Comparison of ENCODE assay signal across 9 mouse cellular contexts in genomic region chr5:114176548-114177400, GRCm38 (mm10). TPM values are rescaled to one million over a fixed set of nuclear protein-coding genes. Genes with fewer than 3 reads are reported as not detected.
A peak's percentile ranks its signal among the peaks of the same experiment; 100 is the strongest.
DNase-seq lines count a peak whose midpoint lies in the region; ATAC-seq and TF ChIP-seq lines count a peak whose summit lies in the region.
"Had no signal": no experiment of that assay in that cellular context is flagged by ENCODE, and none has a peak within 500 bp of the region (broad histone marks: within the 10 kb centered on the region; RNA-seq: fewer than 3 reads in every experiment).

No protein-coding gene starts in this region.

- intact Hi-C loops in heart, postnatal 10 days (cut with DNase I): loop anchor here (5.0 kb wide), 3 partner anchors 44 to 201 kb away; partner anchors contain the start of gene Ung

- H3K9me3 ChIP-seq in heart, embryonic 11.5 days (replicated peaks; ENCODE audit: control insufficient read depth, low read length): no peaks in the 10 kb centered on the region
- H3K9me3 ChIP-seq in limb, embryonic 13.5 days: no peaks in the 10 kb centered on the region; the same call in 1 of the 2 replicates
- no peaks in the 10 kb centered on the region for H3K9me3 ChIP-seq in stomach, postnatal 0 days (ENCODE audit: control insufficient read depth, low read length)

- no peak for TF ChIP-seq EP300 in stomach, postnatal 0 days (optimal IDR thresholded peaks at IDR 0.05)

- H3K9ac ChIP-seq in heart, embryonic 11.5 days (ENCODE audit: low read depth, low read length): peak overlapping the region; percentile 73; the same call in 1 of the 2 replicates
- peak overlapping the region; percentile 53 for H3K9ac ChIP-seq in limb, embryonic 13.5 days
- H3K9ac ChIP-seq in stomach, postnatal 0 days (ENCODE audit: low read length): peak overlapping the region; percentile 67

- no peak for TF ChIP-seq CTCF in spleen, adult 2 months (IDR thresholded peaks at IDR 0.05; ENCODE audit: extremely low read depth, insufficient read depth, insufficient read length, insufficient replicate concordance)
- peak; percentile 56 for TF ChIP-seq CTCF in stomach, postnatal 0 days (IDR thresholded peaks at IDR 0.05; ENCODE audit: low read depth)
- TF ChIP-seq CTCF in thymus, adult 2 months (IDR thresholded peaks at IDR 0.05; ENCODE audit: borderline replicate concordance, control insufficient read depth, extremely low read depth, insufficient read depth, low read length, poor library complexity): no peak

- no peak for ATAC-seq in heart, embryonic 11.5 days (replicated peaks; ENCODE audit: insufficient number of reproducible peaks, low FRiP score, low TSS enrichment)
- ATAC-seq in limb, embryonic 13.5 days (ENCODE audit: low FRiP score, low read depth): no peak
- no peak for ATAC-seq in stomach, postnatal 0 days (ENCODE audit: low FRiP score, low TSS enrichment)

- WGBS in heart, embryonic 11.5 days (ENCODE audit: insufficient replicate concordance): 59% methylated on average over 8 of the region's 8 CpGs
- WGBS in spleen, adult 2 months: 62% methylated on average over 8 of the region's 8 CpGs
- WGBS in limb, embryonic 13.5 days: 42% methylated on average over 8 of the region's 8 CpGs
- 53% methylated on average over 8 of the region's 8 CpGs for WGBS in stomach, postnatal 0 days
- WGBS in thymus, adult 2 months: 68% methylated on average over 8 of the region's 8 CpGs

- no peaks in the 10 kb centered on the region for H3K27me3 ChIP-seq in heart, embryonic 11.5 days (ENCODE audit: control insufficient read depth, insufficient read depth, low read length)
- no peaks in the 10 kb centered on the region for H3K27me3 ChIP-seq in spleen, adult 2 months (ENCODE audit: control insufficient read depth, insufficient read depth, low read length)
- H3K27me3 ChIP-seq in limb, embryonic 13.5 days: peaks cover 8% of the 10 kb centered on the region
- no peaks in the 10 kb centered on the region for H3K27me3 ChIP-seq in stomach, postnatal 0 days (ENCODE audit: control insufficient read depth, insufficient read depth, low read length)
- no peaks in the 10 kb centered on the region for H3K27me3 ChIP-seq in thymus, adult 2 months (ENCODE audit: control insufficient read depth, insufficient read depth, low read length)

- TF ChIP-seq POLR2A in spleen, adult 2 months (IDR thresholded peaks at IDR 0.05; ENCODE audit: low read depth, low read length): no peak
- TF ChIP-seq POLR2A in thymus, adult 2 months (IDR thresholded peaks at IDR 0.05; ENCODE audit: control insufficient read depth, extremely low read depth, insufficient read depth, low read length, poor library complexity): no peak

- peaks cover 4% of the 10 kb centered on the region for H3K4me1 ChIP-seq in heart, embryonic 11.5 days (ENCODE audit: control insufficient read depth, insufficient read depth, low read length)
- peaks cover 5% of the 10 kb centered on the region; the same call in 1 of the 2 replicates for H3K4me1 ChIP-seq in spleen, adult 2 months (ENCODE audit: control insufficient read depth, insufficient read depth, insufficient read length)
- peaks cover 9% of the 10 kb centered on the region for H3K4me1 ChIP-seq in limb, embryonic 13.5 days
- H3K4me1 ChIP-seq in stomach, postnatal 0 days (replicated peaks; ENCODE audit: control insufficient read depth, insufficient read depth): no peaks in the 10 kb centered on the region; the same call in 1 of the 2 replicates
- peaks cover 9% of the 10 kb centered on the region for H3K4me1 ChIP-seq in thymus, adult 2 months (replicated peaks; ENCODE audit: control insufficient read depth, insufficient read depth, low read length)

- no peak for DNase-seq in heart, postnatal 10 days
- no peak for DNase-seq in spleen, adult 2 months (ENCODE audit: low read depth in 1 of 2, low spot score in 2 of 2)
- DNase-seq in spleen, adult 12 weeks (ENCODE audit: low spot score): no peak
- DNase-seq in stomach, postnatal 0 days (ENCODE audit: low spot score): no peak
- no peak for DNase-seq in thymus, adult 2 months
- no peak for DNase-seq in cerebellum, postnatal 4 days (ENCODE audit: low spot score in 2 of 2)
- DNase-seq: thymus, postnatal 14 days had no signal

- H3K4me3 ChIP-seq in heart, embryonic 11.5 days (ENCODE audit: low read depth, low read length): peak overlapping the region; percentile 58
- H3K4me3 ChIP-seq in spleen, adult 2 months (ENCODE audit: extremely low read depth, insufficient read depth, insufficient read length): 0 out of 2 replicates have a peak overlapping the region, but pooled peaks have one; percentile 51
- H3K4me3 ChIP-seq in limb, embryonic 13.5 days: peak overlapping the region; percentile 53
- H3K4me3 ChIP-seq in stomach, postnatal 0 days (ENCODE audit: low read depth, low read length): peak overlapping the region; percentile 53; the same call in 1 of the 2 replicates
- no peak overlapping the region for H3K4me3 ChIP-seq in thymus, adult 2 months (ENCODE audit: control insufficient read depth, insufficient read depth, low read length)

- peak overlapping the region; percentile 87 for H3K4me2 ChIP-seq in heart, embryonic 11.5 days
- H3K4me2 ChIP-seq in limb, embryonic 13.5 days (replicated peaks): peak overlapping the region; percentile 80
- H3K4me2 ChIP-seq in stomach, postnatal 0 days (replicated peaks; ENCODE audit: low read depth): peak overlapping the region; percentile 82

- H3K36me3 ChIP-seq in heart, embryonic 11.5 days (ENCODE audit: control insufficient read depth, insufficient read depth, low read length): 0 out of 2 replicates have a peak, but pooled peaks cover 3% of the 10 kb centered on the region
- no peaks in the 10 kb centered on the region for H3K36me3 ChIP-seq in spleen, adult 2 months (ENCODE audit: control insufficient read depth, insufficient read depth, low read length)
- no peaks in the 10 kb centered on the region for H3K36me3 ChIP-seq in limb, embryonic 13.5 days
- H3K36me3 ChIP-seq in stomach, postnatal 0 days (ENCODE audit: control insufficient read depth, insufficient read depth, low read length): no peaks in the 10 kb centered on the region
- H3K36me3 ChIP-seq in thymus, adult 2 months (ENCODE audit: control insufficient read depth, insufficient read depth, low read length): no peaks in the 10 kb centered on the region

- no peak overlapping the region for H3K27ac ChIP-seq in heart, embryonic 11.5 days (ENCODE audit: low read depth, low read length)
- H3K27ac ChIP-seq in spleen, adult 2 months (ENCODE audit: insufficient read depth, low read length): peak overlapping the region; percentile 49
- H3K27ac ChIP-seq in limb, embryonic 13.5 days: no peak overlapping the region
- H3K27ac ChIP-seq in stomach, postnatal 0 days (replicated peaks): peak overlapping the region; percentile 81; the same call in 1 of the 2 replicates
- H3K27ac ChIP-seq in thymus, adult 2 months (ENCODE audit: control insufficient read depth, insufficient read depth, low read length): no peak overlapping the region

RNA-seq across cellular contexts. Expression of gene Acacb, which starts 30.4 kb away (rescaled TPM):
- polyA plus RNA-seq in heart, embryonic 11.5 days (2014; fragmentation: Nextera tagmentation; extraction: Ambion mirVana): 7.6 and 8.0 TPM in 2 replicates
- total RNA-seq in heart, postnatal 10 days (2021): 100 to 1,000 TPM; 156 to 159 TPM
- 9.2 and 9.3 TPM in 2 replicates for polyA plus RNA-seq in spleen, adult 2 months (2012; rRNA removed)
- 4.3 and 5.0 TPM in 2 replicates for polyA plus RNA-seq in limb, embryonic 13.5 days (2015; fragmentation: Nextera tagmentation; extraction: Ambion mirVana)
- 1.3 and 1.4 TPM in 2 replicates for polyA plus RNA-seq in stomach, postnatal 0 days (2015; fragmentation: Nextera tagmentation; extraction: Ambion mirVana)
- polyA plus RNA-seq in thymus, adult 2 months (2012; rRNA removed): 20.1 and 24.4 TPM in 2 replicates

RNA-seq across cellular contexts. Expression of gene Ung, which starts 46.6 kb away (rescaled TPM):
- 26.3 and 37.0 TPM in 2 replicates for polyA plus RNA-seq in heart, embryonic 11.5 days (2014; fragmentation: Nextera tagmentation; extraction: Ambion mirVana)
- 10 to 100 TPM; 22.7 to 24.1 TPM for total RNA-seq in heart, postnatal 10 days (2021)
- polyA plus RNA-seq in spleen, adult 2 months (2012; rRNA removed): 5.7 and 8.8 TPM in 2 replicates
- polyA plus RNA-seq in limb, embryonic 13.5 days (2015; fragmentation: Nextera tagmentation; extraction: Ambion mirVana): 46.9 and 48.3 TPM in 2 replicates
- 15.1 and 16.2 TPM in 2 replicates for polyA plus RNA-seq in stomach, postnatal 0 days (2015; fragmentation: Nextera tagmentation; extraction: Ambion mirVana)
- polyA plus RNA-seq in thymus, adult 2 months (2012; rRNA removed): 21.7 and 28.9 TPM in 2 replicates

RNA-seq across cellular contexts. Expression of gene Alkbh2, which starts 48.8 kb away (rescaled TPM):
- polyA plus RNA-seq in heart, embryonic 11.5 days (2014; fragmentation: Nextera tagmentation; extraction: Ambion mirVana): 8.7 and 12.8 TPM in 2 replicates
- 1 to 10 TPM; 2.6 to 3.0 TPM for total RNA-seq in heart, postnatal 10 days (2021)
- 9.0 and 9.8 TPM in 2 replicates for polyA plus RNA-seq in spleen, adult 2 months (2012; rRNA removed)
- polyA plus RNA-seq in limb, embryonic 13.5 days (2015; fragmentation: Nextera tagmentation; extraction: Ambion mirVana): 10.8 and 11.9 TPM in 2 replicates
- 6.2 and 6.9 TPM in 2 replicates for polyA plus RNA-seq in stomach, postnatal 0 days (2015; fragmentation: Nextera tagmentation; extraction: Ambion mirVana)
- 10.5 and 14.5 TPM in 2 replicates for polyA plus RNA-seq in thymus, adult 2 months (2012; rRNA removed)

Comparison
In these comparisons a context has a peak if more than half of its experiments do, and no peak if none do; other contexts are left out.
1. H3K27ac ChIP-seq: peak in spleen, adult 2 months (single experiment) and stomach, postnatal 0 days (single experiment); none in heart, embryonic 11.5 days (single experiment), limb, embryonic 13.5 days (single experiment) and thymus, adult 2 months (single experiment).
2. Peak in every context shown above with its lines, with median percentiles within 50 percentile points of each other: H3K4me2 ChIP-seq and H3K9ac ChIP-seq.